Mouse (Mus musculus): ENCODE results near the gene Stard7. TPM values are rescaled to one million over a fixed set of nuclear protein-coding genes. Genes with fewer than 3 reads are reported as not detected.

Stard7 gene
- polyA plus RNA-seq, 1 experiment from 2014 or later = 103 TPM

- Histone ChIP-seq H3K9ac (no peak overlapping the region), H3K9me3 (no peaks in the 10 kb centered on the region), H3K4me2 (no peak overlapping the region), H3K4me3 (replicated peaks) (no peak overlapping the region), H3K4me1 (no peaks in the 10 kb centered on the region), H3K27me3 (no peaks in the 10 kb centered on the region; the same call in 1 of the 2 replicates), H3K27ac (no peak overlapping the region), H3K36me3 (replicated peaks) (no peaks in the 10 kb centered on the region)
- no peak for ATAC-seq (ENCODE audit: low FRiP score)
- 84% methylated on average over 13 of the region's 13 CpGs for WGBS
Observed at GRCm38 (mm10) chr2:127347147-127347985, 77.3 kb downstream of the Stard7 start.

Other genes with a start within 250 kb of the Stard7 start
- gene Blvra, start 199.6 kb upstream of the Stard7 start, polyA plus RNA-seq (2016; fragmentation: Nextera tagmentation; extraction: Ambion mirVana) = 18.1 and 18.9 TPM in 2 replicates
- gene Ncaph, start 136.3 kb upstream of the Stard7 start, polyA plus RNA-seq (2016; fragmentation: Nextera tagmentation; extraction: Ambion mirVana) = 105 and 111 TPM in 2 replicates
- gene Itpripl1, start 126.8 kb upstream of the Stard7 start, polyA plus RNA-seq (2016; fragmentation: Nextera tagmentation; extraction: Ambion mirVana) = 19.2 and 19.4 TPM in 2 replicates
- 3.0 and 3.1 TPM in 2 replicates for gene 1810024B03Rik, start 61.9 kb upstream of the Stard7 start, polyA plus RNA-seq (2016; fragmentation: Nextera tagmentation; extraction: Ambion mirVana)
- 95.9 and 100 TPM in 2 replicates for gene Snrnp200, start 61.8 kb upstream of the Stard7 start, polyA plus RNA-seq (2016; fragmentation: Nextera tagmentation; extraction: Ambion mirVana)
- gene Ciao1, start 22.4 kb upstream of the Stard7 start, polyA plus RNA-seq (2016; fragmentation: Nextera tagmentation; extraction: Ambion mirVana) = 51.3 and 55.0 TPM in 2 replicates
- 29.6 and 33.0 TPM in 2 replicates for gene Tmem127, start 22.3 kb upstream of the Stard7 start, polyA plus RNA-seq (2016; fragmentation: Nextera tagmentation; extraction: Ambion mirVana)
- gene Dusp2, start 65.9 kb downstream of the Stard7 start, polyA plus RNA-seq (2016; fragmentation: Nextera tagmentation; extraction: Ambion mirVana) = 3.9 and 4.8 TPM in 2 replicates
- not detected in 2 replicates for gene Astl, start 68.4 kb downstream of the Stard7 start, polyA plus RNA-seq (2016; fragmentation: Nextera tagmentation; extraction: Ambion mirVana)
- 1.5 and 1.9 TPM in 2 replicates for gene Adra2b, start 93.0 kb downstream of the Stard7 start, polyA plus RNA-seq (2016; fragmentation: Nextera tagmentation; extraction: Ambion mirVana)
- 0.14 and 0.22 TPM in 2 replicates for gene Gpat2, start 155.0 kb downstream of the Stard7 start, polyA plus RNA-seq (2016; fragmentation: Nextera tagmentation; extraction: Ambion mirVana)
- 24.9 and 25.4 TPM in 2 replicates for gene Fahd2a, start 174.3 kb downstream of the Stard7 start, polyA plus RNA-seq (2016; fragmentation: Nextera tagmentation; extraction: Ambion mirVana)